Mouse (Mus musculus) limb, embryonic 14.5 days (tissue): ENCODE data around the gene Ostf1. TPM values are rescaled to one million over a fixed set of nuclear protein-coding genes. Genes with fewer than 3 reads are reported as not detected.

Experiments
- ATAC-seq: fragments of 200-750 bp; cut with Nextera tagmentation; 2 replicates; pipeline ENCODE4 v1.8.0; 2017; ENCODE audit warnings: low read depth, moderate number of reproducible peaks, moderate TSS enrichment; ENCODE audit not compliant: low FRiP score
- DNase-seq: peaks from one replicate; pipeline ENCODE4 v3.0.0-alpha.2; 2015; ENCODE audit warnings: low spot score
- H3K27ac ChIP-seq: fragments of 300-500 bp; sonication (generic); replicated peaks from 2 replicates; pipeline ENCODE4 v1.5.1; 2014; ENCODE audit warnings: low read depth, mild to moderate bottlenecking, low read length, moderate library complexity, mixed read lengths
- H3K27me3 ChIP-seq: fragments of 300-500 bp; sonication (generic); 2 replicates; pipeline ENCODE4 v1.6.1; 2014; ENCODE audit warnings: low read length, mixed read lengths; ENCODE audit not compliant: control insufficient read depth, insufficient read depth
- H3K36me3 ChIP-seq: fragments of 300-500 bp; sonication (generic); 2 replicates; pipeline ENCODE4 v1.6.1; 2014; ENCODE audit warnings: mild to moderate bottlenecking, low read length, moderate library complexity, mixed read lengths; ENCODE audit not compliant: control insufficient read depth, insufficient read depth
- H3K4me1 ChIP-seq: fragments of 300-500 bp; sonication (generic); 2 replicates; pipeline ENCODE4 v1.6.1; 2014; ENCODE audit warnings: antibody characterized with exemption, low read length, mixed read lengths; ENCODE audit not compliant: control insufficient read depth, insufficient read depth
- H3K4me2 ChIP-seq: fragments of 300-500 bp; sonication (generic); replicated peaks from 2 replicates; pipeline ENCODE4 v1.6.1; 2014; ENCODE audit warnings: low read depth, mild to moderate bottlenecking, low read length, moderate library complexity; ENCODE audit not compliant: severe bottlenecking
- H3K4me3 ChIP-seq: fragments of 300-500 bp; sonication (generic); replicated peaks from 2 replicates; pipeline ENCODE4 v1.5.1; 2014; ENCODE audit warnings: low read length
- H3K9ac ChIP-seq: fragments of 300-500 bp; sonication (generic); 2 replicates; pipeline ENCODE4 v1.6.1; 2014; ENCODE audit warnings: mild to moderate bottlenecking, low read depth, low read length, moderate library complexity; ENCODE audit not compliant: severe bottlenecking
- H3K9me3 ChIP-seq: fragments of 300-500 bp; sonication (generic); 2 replicates; pipeline ENCODE4 v1.6.1; 2016; ENCODE audit warnings: low read length; ENCODE audit not compliant: control insufficient read depth
- POLR2A ChIP-seq: fragments of 200-500 bp; IDR thresholded peaks from 2 replicates; pipeline ENCODE4 v1.8.0; 2012; ENCODE audit warnings: inconsistent platforms, mild to moderate bottlenecking, moderate library complexity, borderline replicate concordance; ENCODE audit not compliant: insufficient read depth, insufficient read length; ENCODE audit errors: extremely low read depth
- WGBS: fragments of 180-500 bp; shearing (Covaris S2); extraction: QIAGEN DNeasy Blood & Tissue Kit; methylation state at CpG from one replicate; pipeline ENCODE4 v1.1.7; 2014; 5-methylcytosine and 5-hydroxymethylcytosine counted together
- polyA plus RNA-seq, 2 experiments: library from polyadenylated mRNA; depleted of rRNA in 1 of 2; stranded (reverse) in 1 of 2; unstranded in 1 of 2; fragments of >200 nt; fragmentation: Nextera tagmentation in 1 of 2; extraction: Ambion mirVana in 1 of 2; gene quantifications; 2 replicates each; pipeline versions ENCODE4 v1.2.1 to v1.2.3; 2012 to 2014

Ostf1 gene
- polyA plus RNA-seq, 2 experiments: 51.6 to 108 TPM

DNA sequence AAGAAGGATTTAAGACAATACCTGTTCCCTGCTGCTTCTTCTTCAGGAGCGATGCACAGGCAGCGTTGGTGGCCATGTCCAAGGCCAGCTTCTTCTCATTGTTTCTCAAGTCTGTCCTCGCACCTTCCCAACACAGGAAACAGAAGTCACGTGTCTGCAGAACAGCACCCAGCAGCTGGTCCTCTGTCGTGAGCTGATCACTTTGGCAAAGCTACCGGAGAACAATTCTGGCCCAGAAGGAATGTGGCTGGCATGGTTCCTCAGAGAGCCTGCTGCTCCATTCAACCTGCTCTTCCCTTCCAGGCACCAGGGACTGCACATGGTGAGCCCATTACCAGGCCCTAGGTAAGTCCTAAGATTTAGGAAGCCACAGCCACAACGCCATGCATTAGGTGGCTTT is 47.0 kb downstream of the Ostf1 start:
- Histone ChIP-seq H3K9me3 (no peaks in the 10 kb centered on the region), H3K27me3 (no peaks in the 10 kb centered on the region), H3K36me3 (0 out of 2 replicates have a peak, but pooled peaks cover 6% of the 10 kb centered on the region), H3K9ac (no peak overlapping the region), H3K27ac (no peak overlapping the region), H3K4me1 (peaks cover 5% of the 10 kb centered on the region; the same call in 1 of the 2 replicates), H3K4me3 (no peak overlapping the region), H3K4me2 (no peak overlapping the region)
- no peak for TF ChIP-seq POLR2A
- ATAC-seq: no peak
- WGBS: 94% methylated on average over 7 of the region's 7 CpGs
- DNase-seq: no peak

DNA sequence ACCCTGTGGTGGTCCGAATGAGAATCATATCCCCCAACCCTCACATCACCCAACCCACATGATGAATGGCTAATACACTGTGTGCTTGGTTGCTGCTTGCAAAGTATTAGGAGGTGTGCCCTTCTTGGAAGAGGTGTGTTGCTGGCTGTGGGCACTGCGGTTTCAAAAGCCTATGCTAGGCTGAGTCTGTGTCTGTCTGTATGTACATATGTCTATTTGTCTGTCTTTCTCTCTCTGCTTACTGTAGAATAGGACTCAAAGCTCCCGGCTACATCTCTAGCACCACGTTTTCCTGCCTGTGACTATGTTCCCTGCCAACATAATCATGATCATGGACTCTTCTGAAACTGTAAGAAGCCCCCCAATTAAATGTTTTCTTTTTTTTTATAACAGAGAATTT is 47.9 kb downstream of the Ostf1 start:
- Histone ChIP-seq H3K9ac (no peak overlapping the region), H3K36me3 (0 out of 2 replicates have a peak, but pooled peaks cover 6% of the 10 kb centered on the region), H3K4me3 (no peak overlapping the region), H3K27ac (no peak overlapping the region), H3K9me3 (no peaks in the 10 kb centered on the region), H3K4me2 (no peak overlapping the region), H3K27me3 (no peaks in the 10 kb centered on the region), H3K4me1 (peaks cover 5% of the 10 kb centered on the region; the same call in 1 of the 2 replicates)
- TF ChIP-seq POLR2A: no peak
- ATAC-seq (no peak), DNase-seq (no peak)
- WGBS: 91% methylated on average over 4 of the region's 4 CpGs

DNA sequence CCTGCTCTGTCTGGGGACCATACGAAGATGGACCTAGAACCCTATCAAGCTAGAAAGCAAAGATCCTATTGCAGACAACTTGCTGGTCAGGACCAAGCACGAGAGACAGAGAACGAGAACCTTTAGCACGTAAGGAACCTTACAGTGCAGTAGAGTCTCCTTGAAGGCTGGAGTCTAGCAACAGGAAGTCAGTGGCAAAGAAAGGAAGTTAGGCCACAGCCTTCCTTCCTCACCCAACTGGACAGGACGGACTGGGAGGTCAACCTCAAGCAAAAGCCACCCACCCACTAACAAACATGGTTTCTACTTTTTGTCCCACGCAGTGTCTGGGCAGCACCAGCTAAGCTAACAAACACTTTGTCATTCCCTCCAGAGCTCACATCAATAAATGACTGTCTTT is 48.7 kb downstream of the Ostf1 start:
- Histone ChIP-seq H3K4me2 (no peak overlapping the region), H3K27ac (no peak overlapping the region), H3K4me3 (no peak overlapping the region), H3K4me1 (peaks cover 7% of the 10 kb centered on the region; the same call in 1 of the 2 replicates), H3K9me3 (no peaks in the 10 kb centered on the region), H3K27me3 (no peaks in the 10 kb centered on the region), H3K36me3 (0 out of 2 replicates have a peak, but pooled peaks cover 6% of the 10 kb centered on the region), H3K9ac (no peak overlapping the region)
- 84% methylated on average over 6 of the region's 6 CpGs for WGBS
- ATAC-seq: no peak
- DNase-seq: no peak
- TF ChIP-seq POLR2A: no peak

DNA sequence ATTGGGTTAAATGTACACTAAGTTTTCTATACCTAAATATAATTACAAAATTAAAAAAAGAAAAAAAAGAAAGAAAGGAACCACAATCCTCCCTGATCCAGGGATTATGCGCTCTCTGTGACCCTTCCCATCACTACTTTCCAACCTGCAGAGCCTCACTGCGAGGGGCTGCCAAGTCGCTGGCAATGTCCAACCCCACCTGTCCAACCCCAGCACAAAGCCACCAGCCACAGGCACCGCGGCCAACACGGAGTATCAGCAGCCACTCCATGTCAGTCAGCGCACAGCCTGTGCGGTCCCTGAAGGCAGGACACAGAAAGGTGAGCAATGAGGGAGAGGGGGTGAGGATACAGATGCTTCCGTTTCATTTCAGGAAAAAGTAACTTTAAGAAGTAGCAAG is 49.4 kb downstream of the Ostf1 start:
- TF ChIP-seq POLR2A: no peak
- Histone ChIP-seq H3K36me3 (0 out of 2 replicates have a peak, but pooled peaks cover 6% of the 10 kb centered on the region), H3K9ac (no peak overlapping the region), H3K4me2 (no peak overlapping the region), H3K27me3 (no peaks in the 10 kb centered on the region), H3K27ac (no peak overlapping the region), H3K4me1 (peaks cover 10% of the 10 kb centered on the region; the same call in 1 of the 2 replicates), H3K9me3 (no peaks in the 10 kb centered on the region), H3K4me3 (no peak overlapping the region)
- no peak for ATAC-seq
- no peak for DNase-seq
- 87% methylated on average over 9 of the region's 9 CpGs for WGBS

DNA sequence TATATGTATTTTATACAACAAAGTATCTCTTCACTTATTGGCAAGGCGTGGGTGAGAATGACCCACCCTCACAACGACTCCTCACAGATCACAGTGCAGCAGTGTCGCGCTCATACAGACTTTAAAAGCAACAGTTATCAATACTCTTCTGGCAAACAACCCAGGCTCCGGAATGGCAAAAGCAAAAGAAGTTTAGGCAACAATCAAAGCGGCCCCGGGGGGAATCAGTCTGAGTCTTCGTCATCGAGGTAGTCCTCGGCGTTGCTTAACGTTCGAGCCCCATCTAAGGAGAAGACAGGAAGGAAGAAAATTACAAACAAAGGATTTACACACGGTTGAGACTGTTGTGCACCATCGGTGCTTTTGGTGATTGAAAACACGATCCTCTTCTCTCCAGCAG is 50.6 kb downstream of the Ostf1 start:
- Histone ChIP-seq H3K9ac (no peak overlapping the region), H3K27me3 (no peaks in the 10 kb centered on the region), H3K4me1 (0 out of 2 replicates have a peak, but pooled peaks cover 5% of the 10 kb centered on the region), H3K27ac (no peak overlapping the region), H3K4me2 (no peak overlapping the region), H3K9me3 (no peaks in the 10 kb centered on the region), H3K36me3 (0 out of 2 replicates have a peak, but pooled peaks cover 6% of the 10 kb centered on the region), H3K4me3 (no peak overlapping the region)
- DNase-seq: no peak
- WGBS: 94% methylated on average over 16 of the region's 16 CpGs
- TF ChIP-seq POLR2A: no peak
- ATAC-seq: no peak

DNA sequence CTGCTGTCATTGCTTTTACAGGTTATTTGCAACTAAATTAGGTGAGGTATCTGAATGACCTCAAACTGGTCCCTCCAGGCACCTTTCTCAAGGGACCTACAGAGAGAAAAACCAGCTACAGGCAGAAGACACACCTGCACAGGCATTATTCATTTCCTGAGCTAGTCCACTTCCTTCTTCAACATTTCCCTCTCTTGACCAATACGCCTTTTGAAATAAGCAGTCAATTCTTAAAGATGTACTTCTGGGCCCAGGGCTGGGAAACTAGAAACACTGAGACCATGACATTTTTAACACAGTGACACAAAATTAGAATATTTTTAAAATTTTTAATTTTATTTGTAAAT is 52.6 kb downstream of the Ostf1 start:
- H3K4me2 ChIP-seq: no peak overlapping the region
- WGBS: 75% methylated on average over 1 of the region's 1 CpGs
- no peak overlapping the region for H3K27ac ChIP-seq
- no peak for TF ChIP-seq POLR2A
- no peak overlapping the region for H3K4me3 ChIP-seq
- DNase-seq (no peak), ATAC-seq (no peak)
- H3K4me1 ChIP-seq: 0 out of 2 replicates have a peak, but pooled peaks cover 5% of the 10 kb centered on the region
- no peaks in the 10 kb centered on the region for H3K9me3 ChIP-seq
- no peaks in the 10 kb centered on the region for H3K36me3 ChIP-seq
- H3K27me3 ChIP-seq: no peaks in the 10 kb centered on the region
- H3K9ac ChIP-seq: no peak overlapping the region
